Mouse (Mus musculus): ENCODE results near the gene Tnf.

DNA sequence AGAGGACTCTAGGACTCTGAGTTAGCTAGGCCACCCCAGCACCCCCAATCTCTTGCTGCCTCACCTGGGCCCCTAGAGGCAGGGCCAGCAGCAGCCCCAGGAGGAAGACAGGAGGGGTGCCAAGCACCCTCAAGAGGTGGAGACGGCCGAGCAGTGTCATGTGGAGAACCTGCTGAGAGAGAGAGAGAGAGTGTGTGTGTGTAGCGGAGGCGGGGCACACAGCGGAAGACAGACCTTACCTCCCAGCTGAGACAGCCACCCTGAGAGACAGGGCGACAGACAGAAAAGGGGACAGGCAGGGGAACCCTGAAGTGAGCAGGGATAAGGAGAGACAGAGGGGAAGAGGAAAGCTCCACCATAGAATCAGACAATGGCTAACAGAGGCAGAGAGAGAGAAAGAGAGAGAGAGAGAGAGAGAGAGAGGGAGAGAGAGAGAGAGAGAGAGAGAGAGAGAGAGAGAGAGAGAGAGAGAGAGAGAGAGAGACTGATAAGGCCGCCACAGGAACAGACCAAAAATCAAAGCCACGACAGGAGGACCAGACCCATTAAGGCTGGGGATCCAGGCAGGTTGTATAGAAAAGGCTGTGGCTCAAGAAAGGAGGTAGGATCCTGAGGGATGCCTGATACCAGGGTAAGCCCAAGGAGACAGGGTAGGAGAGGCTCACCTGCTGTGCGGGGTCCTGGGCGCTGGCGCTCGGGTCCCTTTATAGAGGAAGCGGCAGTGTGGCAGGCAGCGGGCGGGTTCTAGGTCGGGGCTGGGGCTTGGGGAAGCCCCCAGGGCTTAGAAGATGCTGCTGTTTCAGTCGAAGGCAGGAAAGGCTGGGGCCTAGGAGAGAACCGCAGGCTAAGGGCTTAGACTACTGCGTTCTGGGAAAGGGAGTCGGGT is 2.9 kb upstream of the Tnf start, which contains the start of gene Lta:
- TF ChIP-seq CTCF (IDR thresholded peaks at IDR 0.05; ENCODE audit: low read depth) (no peak), EP300 (IDR thresholded peaks at IDR 0.05; ENCODE audit: low read depth) (no peak)

Measured in heart, postnatal 0 days (tissue).